Mouse (Mus musculus): ENCODE measurements around the gene Cdh10.

Gene Cdh10

DNA sequence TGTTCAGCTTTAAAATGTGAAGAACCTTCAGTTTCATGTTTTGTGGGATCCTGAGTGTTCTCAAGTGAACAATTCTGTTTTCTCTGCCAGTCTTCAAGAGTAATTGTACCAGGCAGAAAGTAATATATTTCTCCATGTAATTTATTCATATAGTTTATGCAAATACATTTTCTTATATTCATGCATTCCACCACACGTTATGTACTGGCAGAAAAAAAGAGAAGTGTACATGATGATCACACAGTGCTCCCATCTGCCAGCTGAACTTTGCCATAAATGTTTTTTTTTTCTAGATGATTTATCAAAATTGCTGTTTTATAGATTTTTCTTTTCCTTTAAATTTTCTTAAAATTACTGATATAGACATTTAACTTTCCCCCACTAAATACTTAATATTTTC, 168.9 kb downstream of the Cdh10 start:
- DNase-seq = no peak

DNA sequence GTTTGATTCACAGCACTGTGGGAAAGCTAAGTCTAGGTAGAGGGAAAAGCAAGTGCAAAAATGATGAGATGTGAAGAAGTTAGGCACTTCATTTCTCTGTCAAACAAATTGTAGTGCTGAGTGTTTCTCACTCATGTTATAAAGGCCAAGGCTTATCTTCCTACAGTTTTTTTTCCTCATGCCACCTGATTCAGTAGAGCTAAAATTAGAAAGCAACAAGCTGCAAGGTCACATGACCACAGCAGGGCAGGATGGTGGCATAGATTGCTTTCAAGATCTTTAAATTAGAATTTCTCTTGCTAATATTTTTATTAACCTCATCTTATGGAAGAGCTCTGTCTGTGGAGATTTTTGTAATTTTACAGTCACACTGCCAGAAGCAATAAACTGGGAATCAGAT, 174.8 kb downstream of the Cdh10 start:
- DNase-seq = no peak

DNA sequence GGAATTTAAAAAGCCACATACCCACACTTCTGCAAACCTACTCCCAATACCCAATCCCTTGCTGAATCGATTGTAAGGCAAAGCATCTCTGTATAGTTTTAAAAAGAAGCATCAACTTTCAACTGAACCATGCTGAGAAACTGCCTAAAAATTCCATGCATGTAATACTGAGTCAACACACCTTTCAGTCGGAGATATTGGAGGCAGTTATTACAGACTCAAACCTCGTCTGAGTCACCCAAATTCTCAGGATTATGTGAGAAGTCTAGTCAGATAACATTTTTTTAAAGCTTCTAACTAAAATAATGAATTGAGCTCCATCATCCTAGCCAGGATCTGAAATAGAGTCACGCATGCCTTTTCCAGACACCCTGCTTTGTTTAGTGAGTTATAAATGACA, 175.5 kb downstream of the Cdh10 start:
- DNase-seq = no peak

DNA sequence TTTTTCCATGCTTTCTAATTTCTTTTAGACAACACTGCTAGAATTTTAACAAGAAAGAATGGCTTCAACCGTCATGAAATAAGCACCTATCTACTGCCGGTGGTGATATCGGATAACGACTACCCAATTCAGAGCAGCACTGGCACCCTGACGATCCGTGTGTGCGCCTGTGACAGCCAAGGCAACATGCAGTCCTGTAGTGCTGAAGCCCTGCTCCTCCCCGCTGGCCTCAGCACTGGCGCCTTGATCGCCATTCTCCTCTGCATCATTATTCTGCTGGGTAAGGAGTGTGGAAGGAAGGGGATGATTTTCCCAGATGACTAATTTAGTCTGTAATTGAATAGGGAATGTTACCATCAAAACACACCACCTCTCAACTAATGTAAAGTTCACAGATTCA, 192.1 kb downstream of the Cdh10 start:
- no peak for DNase-seq

DNA sequence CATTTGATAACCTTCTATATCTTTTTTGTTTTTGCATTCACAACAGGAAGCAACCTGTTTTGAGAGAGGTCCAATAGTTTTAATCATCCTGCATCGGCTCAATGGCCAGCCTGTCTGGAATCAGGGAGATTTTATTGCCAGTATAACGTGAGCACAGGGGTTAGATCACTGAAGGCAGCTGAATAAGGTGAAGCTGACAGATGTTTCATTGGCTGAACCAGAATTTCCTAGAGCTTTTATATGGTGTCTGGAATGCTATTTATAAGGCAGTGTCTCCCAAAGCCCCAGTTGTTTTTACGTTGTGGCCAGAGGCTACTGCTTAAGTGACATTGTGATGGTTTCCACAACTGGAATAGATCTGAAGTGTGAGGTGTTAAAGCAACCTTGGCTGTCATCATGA, 214.2 kb downstream of the Cdh10 start:
- no peak for DNase-seq

DNA sequence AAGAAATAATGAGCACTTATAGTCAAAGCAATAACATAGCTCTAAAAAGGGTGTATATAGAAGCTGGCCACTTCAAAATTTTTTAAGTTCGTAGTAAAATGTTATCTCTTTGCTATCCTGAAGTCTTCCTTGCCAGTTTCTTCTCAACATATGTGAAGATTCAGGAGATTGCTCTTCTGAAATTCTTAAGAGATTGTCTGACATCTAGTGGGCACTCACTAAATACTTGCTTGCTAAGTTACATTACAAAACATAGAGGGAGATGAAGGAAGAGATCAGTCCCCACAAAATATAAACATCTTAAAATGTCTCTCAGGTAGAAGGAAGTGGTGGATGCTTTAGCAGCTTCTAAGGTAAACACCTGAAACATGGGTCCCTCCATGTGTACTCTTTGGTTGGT, 221.3 kb downstream of the Cdh10 start:
- no peak for DNase-seq
